Mouse (Mus musculus): Measurements from ENCODE around the gene Slc38a3.

GRCm38 (mm10) chr9:107646975-107647374, 22.4 kb downstream of the Slc38a3 start:
- TF ChIP-seq CTCF (IDR thresholded peaks at IDR 0.05; ENCODE audit: borderline replicate concordance, insufficient read depth, low read depth, low read length) (no peak), POLR2A (IDR thresholded peaks at IDR 0.05; ENCODE audit: borderline replicate concordance, insufficient read depth, low read length) (no peak)

All from cerebellum, adult 2 months (tissue).